Mouse (Mus musculus): ENCODE data around the gene Nsa2. TPM values are rescaled to one million over a fixed set of nuclear protein-coding genes. Genes with fewer than 3 reads are reported as not detected.
"Not testable (repeated sequence)": the region's sequence is repeated elsewhere in the genome, so short reads cannot be mapped to it uniquely, and the experiment has no call there.

Gene Nsa2
- 55.6 and 58.7 TPM in 2 replicates for polyA plus RNA-seq (2016; fragmentation: Nextera tagmentation; extraction: Ambion mirVana)

DNA sequence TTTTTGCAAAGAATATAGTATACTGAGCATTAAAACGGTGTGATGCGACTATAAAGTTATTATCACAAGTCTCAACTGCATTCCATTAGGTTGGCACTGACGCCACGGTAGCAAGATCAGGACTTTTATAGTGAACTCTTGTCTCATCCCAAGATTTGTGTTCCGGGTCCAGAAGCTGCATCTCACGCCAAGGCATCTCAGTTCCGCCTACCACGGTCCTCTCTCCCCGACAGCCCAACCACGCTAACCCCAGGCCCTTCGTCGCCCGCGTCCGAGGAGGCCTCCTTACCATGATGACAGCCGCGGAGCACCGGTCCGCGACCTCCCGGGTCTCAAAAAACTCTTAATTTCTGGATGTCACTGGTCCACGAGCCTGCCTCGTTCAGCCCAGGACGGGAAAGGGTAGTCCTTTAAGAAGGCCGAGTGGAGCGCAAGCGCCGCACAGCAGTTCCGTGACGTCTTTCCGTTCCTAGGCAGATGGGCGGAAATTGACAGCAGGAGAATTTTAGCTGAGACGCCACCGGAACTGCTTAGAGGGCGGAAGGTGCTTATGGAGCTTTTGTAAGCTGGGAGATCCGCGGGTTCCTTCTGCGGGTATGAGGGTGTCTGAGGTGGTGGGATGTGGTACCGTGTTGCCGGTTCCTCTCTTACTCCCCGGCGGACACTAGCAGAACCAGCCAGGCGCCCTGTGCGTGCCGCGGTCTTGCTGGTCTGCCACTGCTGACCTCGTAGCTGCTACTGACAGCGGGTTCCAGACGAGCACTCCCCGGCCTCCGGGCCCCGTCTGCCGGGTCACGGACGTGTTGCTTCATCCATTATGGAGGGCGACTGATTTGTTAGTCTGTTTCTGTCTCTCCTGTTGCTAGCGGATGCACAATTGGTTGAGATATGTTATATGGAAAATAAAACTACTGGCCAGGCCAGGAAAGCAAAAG is at the start of gene Nsa2, which contains the start of gene Gfm2:
Nsa2 (minus strand) TSS at position 472 of the 935 bp plus-strand sequence.
Gfm2 (plus strand) TSS at position 472 of the 935 bp plus-strand sequence.
- Histone ChIP-seq H3K36me3 (peaks cover 39% of the 10 kb centered on the region), H3K4me1 (peaks cover 5% of the 10 kb centered on the region; the same call in 1 of the 2 replicates), H3K4me3 (peak within 1 kb of the TSS; percentile 92), H3K27ac (peak within 1 kb of the TSS; percentile 91), H3K9me3 (replicated peaks) (no peaks in the 10 kb centered on the region), H3K27me3 (ENCODE audit: low read depth, poor library complexity, severe bottlenecking) (no peaks in the 10 kb centered on the region)
- under 1% methylated on average over 57 of the region's 57 CpGs for WGBS
- DNase-seq (ENCODE audit: low spot score): peak; percentile 90

GRCm38 (mm10) chr13:97186346-97186745 is 48.6 kb upstream of the Nsa2 start:
- Histone ChIP-seq H3K4me1 (no peaks in the 10 kb centered on the region), H3K4me3 (no peak overlapping the region), H3K9me3 (replicated peaks) (no peaks in the 10 kb centered on the region), H3K27me3 (ENCODE audit: low read depth, poor library complexity, severe bottlenecking) (no peaks in the 10 kb centered on the region), H3K36me3 (peaks cover 10% of the 10 kb centered on the region), H3K27ac (no peak overlapping the region)
- 84% methylated on average over 4 of the region's 4 CpGs for WGBS
- DNase-seq (ENCODE audit: low spot score): no peak

DNA sequence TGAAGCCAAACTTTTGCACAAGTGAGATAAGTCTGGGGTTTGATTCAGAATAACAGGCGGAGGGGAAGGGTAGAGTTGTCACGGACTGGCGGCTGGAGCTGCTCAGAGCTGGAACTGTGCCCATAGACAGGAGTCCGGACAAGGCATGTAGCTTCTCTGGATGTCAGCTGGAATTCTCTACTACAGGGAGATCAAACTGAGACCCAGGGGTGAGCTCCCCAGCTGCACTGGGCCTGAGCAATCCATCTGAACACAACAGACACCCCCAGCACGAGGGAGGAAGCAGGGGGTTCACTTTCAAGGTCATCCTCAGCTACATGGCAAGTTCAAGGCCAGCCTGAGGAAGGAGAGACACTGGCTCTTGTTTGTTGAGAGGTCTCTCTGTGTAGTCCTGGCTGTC is 46.9 kb upstream of the Nsa2 start:
- no peak overlapping the region for H3K27ac ChIP-seq
- no peaks in the 10 kb centered on the region for H3K9me3 ChIP-seq (replicated peaks)
- H3K27me3 ChIP-seq (ENCODE audit: low read depth, poor library complexity, severe bottlenecking): no peaks in the 10 kb centered on the region
- no peak for DNase-seq (ENCODE audit: low spot score)
- no peak overlapping the region for H3K4me3 ChIP-seq
- H3K36me3 ChIP-seq: peaks cover 23% of the 10 kb centered on the region
- no peaks in the 10 kb centered on the region for H3K4me1 ChIP-seq
- 89% methylated on average over 5 of the region's 5 CpGs for WGBS

- peaks cover 28% of the 10 kb centered on the region for H3K36me3 ChIP-seq
- H3K4me1 ChIP-seq: no peaks in the 10 kb centered on the region
Observed at GRCm38 (mm10) chr13:97184168-97184567, 46.4 kb upstream of the Nsa2 start.

DNA sequence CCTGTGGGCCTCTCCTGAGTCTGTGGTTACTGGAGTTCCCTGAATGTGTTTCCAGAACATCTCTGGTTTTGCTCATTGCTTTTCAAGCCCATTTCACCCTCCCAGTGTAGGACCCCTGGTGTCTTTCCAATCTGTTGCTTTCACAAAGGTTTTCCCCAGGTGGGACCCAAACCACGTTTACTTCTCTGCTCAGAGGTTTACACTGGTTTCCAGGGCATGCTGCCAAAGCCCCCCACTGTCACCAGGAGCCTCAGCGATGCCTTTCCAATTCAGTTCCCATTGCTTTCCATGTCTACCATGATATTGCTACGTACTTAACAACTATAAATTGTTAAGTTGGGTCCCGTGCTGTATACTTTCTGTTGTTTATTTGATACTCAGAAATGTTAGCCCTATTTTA is 45.1 kb upstream of the Nsa2 start:
- Histone ChIP-seq H3K27me3 (ENCODE audit: low read depth, poor library complexity, severe bottlenecking) (no peaks in the 10 kb centered on the region), H3K27ac (no peak overlapping the region), H3K4me3 (no peak overlapping the region), H3K36me3 (peaks cover 41% of the 10 kb centered on the region), H3K9me3 (replicated peaks) (no peaks in the 10 kb centered on the region), H3K4me1 (no peaks in the 10 kb centered on the region)
- 81% methylated on average over 4 of the region's 4 CpGs for WGBS
- no peak for DNase-seq (ENCODE audit: low spot score)

More at GRCm38 (mm10) chr13:97184168-97184567, 46.4 kb upstream of the Nsa2 start:
- Histone ChIP-seq H3K27me3 (ENCODE audit: low read depth, poor library complexity, severe bottlenecking) (no peaks in the 10 kb centered on the region), H3K4me3 (no peak overlapping the region), H3K9me3 (replicated peaks) (no peaks in the 10 kb centered on the region), H3K27ac (no peak overlapping the region)
- no peak for DNase-seq (ENCODE audit: low spot score)
- WGBS: 97% methylated on average over 2 of the region's 2 CpGs

DNA sequence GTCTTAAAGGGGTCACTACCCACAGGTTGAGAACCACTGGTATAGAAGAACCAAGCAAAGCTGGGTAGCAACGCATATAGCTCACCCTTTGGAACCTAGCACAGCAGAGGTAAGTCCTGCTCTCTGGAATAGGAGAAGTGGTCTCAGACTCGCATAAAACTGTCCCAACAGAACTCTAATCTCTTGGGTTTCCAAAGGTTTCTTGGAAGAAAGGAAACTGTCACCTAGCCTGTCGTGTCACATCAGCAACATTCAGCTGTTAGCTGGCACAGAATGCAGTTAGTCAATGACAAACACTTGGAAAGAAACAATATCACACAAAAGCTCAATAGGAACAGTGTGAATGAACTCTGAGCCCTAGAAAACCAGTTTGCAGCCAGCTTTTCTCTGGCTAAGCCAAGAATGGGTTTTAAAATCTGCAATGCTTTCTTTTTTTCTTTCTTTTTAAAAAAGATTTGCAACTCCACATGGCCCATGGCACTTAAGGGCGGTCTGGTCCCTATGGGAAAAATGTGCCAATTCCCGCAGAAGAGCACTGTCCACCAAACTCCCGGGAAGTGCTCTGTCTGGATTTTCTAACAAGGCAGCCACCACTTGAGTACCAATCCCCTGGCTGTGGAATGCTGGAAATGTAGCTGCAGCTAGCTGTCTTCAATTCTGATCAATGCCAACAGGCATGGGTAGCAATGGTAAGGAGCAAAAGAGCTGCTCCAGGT is 42.5 kb upstream of the Nsa2 start:
- WGBS: 80% methylated on average over 6 of the region's 6 CpGs
- Histone ChIP-seq H3K27me3 (ENCODE audit: low read depth, poor library complexity, severe bottlenecking) (no peaks in the 10 kb centered on the region), H3K36me3 (peaks cover 64% of the 10 kb centered on the region), H3K4me1 (no peaks in the 10 kb centered on the region), H3K27ac (no peak overlapping the region), H3K4me3 (no peak overlapping the region), H3K9me3 (replicated peaks) (no peaks in the 10 kb centered on the region)
- no peak for DNase-seq (ENCODE audit: low spot score)

- WGBS: 84% methylated on average over 7 of the region's 7 CpGs
- Histone ChIP-seq H3K4me3 (no peak overlapping the region), H3K27me3 (ENCODE audit: low read depth, poor library complexity, severe bottlenecking) (no peaks in the 10 kb centered on the region), H3K27ac (no peak overlapping the region), H3K4me1 (no peaks in the 10 kb centered on the region), H3K9me3 (replicated peaks) (no peaks in the 10 kb centered on the region), H3K36me3 (peaks cover 75% of the 10 kb centered on the region)
- DNase-seq (ENCODE audit: low spot score): no peak
Observed at GRCm38 (mm10) chr13:97178943-97179342, 41.2 kb upstream of the Nsa2 start.

DNA sequence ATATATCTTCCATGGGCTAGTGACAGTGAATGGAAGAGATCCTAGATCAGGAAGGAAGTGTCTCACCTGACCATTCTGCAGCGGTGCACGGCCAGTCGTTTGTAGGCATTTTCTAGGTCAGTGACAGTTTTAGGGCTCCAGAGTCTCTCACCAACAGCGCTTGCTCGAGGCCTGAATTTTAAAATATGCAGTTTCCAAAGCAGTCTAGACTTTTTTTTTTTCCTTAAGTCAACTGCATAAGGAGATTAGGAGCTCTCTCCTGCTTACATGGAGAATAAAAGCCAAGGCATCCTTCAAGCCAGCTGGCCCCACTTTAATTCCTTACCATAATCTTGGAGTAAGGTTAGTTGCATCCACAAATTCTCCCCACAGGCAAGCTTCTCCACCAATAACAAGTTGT is 39.0 kb upstream of the Nsa2 start:
- DNase-seq (ENCODE audit: low spot score): no peak
- H3K9me3 ChIP-seq (replicated peaks): no peaks in the 10 kb centered on the region
- H3K4me1 ChIP-seq: no peaks in the 10 kb centered on the region
- H3K4me3 ChIP-seq: no peak overlapping the region
- H3K27ac ChIP-seq: no peak overlapping the region
- WGBS: 91% methylated on average over 5 of the region's 5 CpGs
- H3K27me3 ChIP-seq (ENCODE audit: low read depth, poor library complexity, severe bottlenecking): no peaks in the 10 kb centered on the region
- H3K36me3 ChIP-seq: peaks cover 89% of the 10 kb centered on the region

DNA sequence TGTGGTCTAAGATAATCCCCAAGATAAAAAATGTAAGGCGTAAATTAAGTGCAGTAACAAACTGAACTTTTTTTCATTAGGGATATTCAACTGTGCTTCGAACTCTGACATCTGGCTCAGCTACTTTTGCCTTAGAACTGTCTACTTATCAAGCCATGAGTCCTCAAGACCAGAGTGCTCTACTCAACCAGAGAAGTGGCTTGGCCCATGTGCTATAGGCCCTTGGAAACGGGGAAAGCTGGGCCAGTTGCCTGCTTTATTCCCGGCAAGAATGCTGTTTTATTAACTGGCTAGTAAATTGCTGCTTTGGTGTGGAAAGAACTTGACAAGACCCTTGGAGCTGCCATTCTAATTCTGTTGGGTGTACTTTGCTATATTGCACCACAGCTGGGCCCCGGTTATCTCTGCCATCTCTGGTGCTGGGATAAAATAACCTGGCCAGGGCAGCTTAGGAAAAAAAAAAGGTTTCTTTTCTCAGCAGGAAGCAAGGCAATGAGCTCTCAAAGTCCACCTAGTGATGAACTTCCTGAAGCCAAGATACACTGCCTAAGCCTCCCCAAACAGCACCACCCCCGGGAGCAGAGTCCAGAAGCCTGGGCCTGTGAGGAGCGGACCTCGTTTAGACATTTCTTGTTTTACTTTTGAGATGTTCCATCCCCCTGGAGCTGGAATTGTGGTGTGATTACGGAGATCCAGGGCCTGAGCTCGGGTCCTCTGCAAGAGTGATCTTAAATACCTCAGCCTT is 38.0 kb upstream of the Nsa2 start:
- peaks cover 93% of the 10 kb centered on the region for H3K36me3 ChIP-seq
- H3K4me1 ChIP-seq: no peaks in the 10 kb centered on the region
- no peak for DNase-seq (ENCODE audit: low spot score)
- H3K4me3 ChIP-seq: no peak overlapping the region
- no peaks in the 10 kb centered on the region for H3K9me3 ChIP-seq (replicated peaks)
- 88% methylated on average over 10 of the region's 10 CpGs for WGBS
- H3K27ac ChIP-seq: no peak overlapping the region
- H3K27me3 ChIP-seq (ENCODE audit: low read depth, poor library complexity, severe bottlenecking): no peaks in the 10 kb centered on the region

DNA sequence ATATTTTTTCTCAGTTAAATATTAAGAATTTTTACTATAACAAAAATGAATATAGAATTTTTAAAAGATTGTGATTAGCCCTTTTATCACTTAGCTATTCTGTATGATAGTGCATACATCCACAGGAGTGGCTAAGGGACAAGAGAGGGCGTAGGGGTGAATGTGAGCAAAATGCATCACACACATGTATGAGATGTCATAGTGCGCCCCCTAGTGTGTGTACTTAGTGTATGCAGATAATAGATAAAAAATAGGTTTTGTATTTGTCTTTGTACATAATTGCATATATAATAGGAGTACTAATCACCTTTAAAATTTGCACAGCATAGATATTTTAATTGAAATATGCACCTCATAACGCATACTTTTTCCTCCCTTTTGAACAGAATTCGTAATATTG is 8.1 kb upstream of the Nsa2 start:
- H3K36me3 ChIP-seq: peaks cover 76% of the 10 kb centered on the region
- 64% methylated on average over 4 of the region's 4 CpGs for WGBS
- no peaks in the 10 kb centered on the region for H3K27me3 ChIP-seq (ENCODE audit: low read depth, poor library complexity, severe bottlenecking)
- H3K4me3 ChIP-seq: no peak overlapping the region
- H3K9me3 ChIP-seq (replicated peaks): no peaks in the 10 kb centered on the region
- no peak overlapping the region for H3K27ac ChIP-seq
- H3K4me1 ChIP-seq: no peaks in the 10 kb centered on the region
- no peak for DNase-seq (ENCODE audit: low spot score)

DNA sequence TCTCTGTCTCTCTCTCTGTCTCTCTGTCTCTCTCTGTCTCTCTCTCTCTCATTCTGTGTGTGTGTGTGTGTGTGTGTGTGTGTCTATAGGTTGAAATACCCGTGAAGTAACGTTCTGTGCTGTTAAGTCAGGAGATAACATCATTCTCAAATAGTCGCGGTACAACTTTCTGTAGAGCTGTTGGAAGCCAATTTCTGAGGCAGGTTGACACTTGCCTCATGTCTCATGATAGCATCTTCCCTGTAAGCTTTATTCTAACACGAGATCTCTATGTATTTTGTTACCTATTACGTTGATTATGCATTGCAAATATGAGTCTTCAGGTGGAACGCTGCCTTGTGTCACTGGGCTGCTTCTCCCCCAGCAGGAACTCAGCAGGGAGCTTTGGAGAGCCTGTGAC is 4.6 kb upstream of the Nsa2 start:
- 89% methylated on average over 7 of the region's 7 CpGs for WGBS
- peaks cover 5% of the 10 kb centered on the region; the same call in 1 of the 2 replicates for H3K4me1 ChIP-seq
- H3K4me3 ChIP-seq: no peak overlapping the region
- no peak for DNase-seq (ENCODE audit: low spot score)
- peaks cover 41% of the 10 kb centered on the region for H3K36me3 ChIP-seq
- no peaks in the 10 kb centered on the region for H3K27me3 ChIP-seq (ENCODE audit: low read depth, poor library complexity, severe bottlenecking)
- H3K9me3 ChIP-seq (replicated peaks): no peaks in the 10 kb centered on the region
- no peak overlapping the region for H3K27ac ChIP-seq

- H3K27ac ChIP-seq: peak overlapping the region; percentile 91
- DNase-seq (ENCODE audit: low spot score); H3K4me1 ChIP-seq; H3K27me3 ChIP-seq (ENCODE audit: low read depth, poor library complexity, severe bottlenecking); H3K9me3 ChIP-seq (replicated peaks): not testable (repeated sequence)
- H3K36me3 ChIP-seq: peaks cover 39% of the 10 kb centered on the region
- H3K4me3 ChIP-seq: peak overlapping the region; percentile 92
- 34% methylated on average over 8 of the region's 8 CpGs for WGBS
Observed at GRCm38 (mm10) chr13:97138404-97138931, 731 bp upstream of the Nsa2 start.

Data from limb, embryonic 10.5 days (tissue).